8 mouse cellular contexts compared by ENCODE assay signal in genomic region chr16:21321188-21322070, GRCm38 (mm10).
DNase-seq lines count a peak whose midpoint lies in the region; ATAC-seq lines count a peak whose summit lies in the region.

No protein-coding gene starts in this region.

- peak; percentile 49 for DNase-seq in heart, postnatal 4 days
- no peak for DNase-seq in heart, adult 8-10 months (ENCODE audit: low spot score)
- DNase-seq in ovary, postnatal 36 days (ENCODE audit: low spot score), result peak; percentile 57
- no peak for DNase-seq in ovary, postnatal 10 days (ENCODE audit: low spot score)
- DNase-seq in fibroblast of lung, adult 2 months (ENCODE audit: low read depth), result peak; percentile 67
- DNase-seq in retina, postnatal 1 day, result peak; percentile 60
- no peak for DNase-seq in cerebellum, adult 11 months

- no peak for ATAC-seq in monocyte, adult 5-6 weeks (replicated peaks; ENCODE audit: insufficient number of reproducible peaks, low FRiP score, low TSS enrichment, poor library complexity, severe bottlenecking)

Comparison
In these comparisons a context has a peak if more than half of its experiments do, and no peak if none do; other contexts are left out.
1. DNase-seq: peak in heart, postnatal 4 days (single experiment), ovary, postnatal 36 days (single experiment), fibroblast of lung, adult 2 months (single experiment) and retina, postnatal 1 day (single experiment); none in heart, adult 8-10 months (single experiment), ovary, postnatal 10 days (single experiment) and cerebellum, adult 11 months (single experiment).